Mouse (Mus musculus): ENCODE results near the gene Rab5c.

DNA sequence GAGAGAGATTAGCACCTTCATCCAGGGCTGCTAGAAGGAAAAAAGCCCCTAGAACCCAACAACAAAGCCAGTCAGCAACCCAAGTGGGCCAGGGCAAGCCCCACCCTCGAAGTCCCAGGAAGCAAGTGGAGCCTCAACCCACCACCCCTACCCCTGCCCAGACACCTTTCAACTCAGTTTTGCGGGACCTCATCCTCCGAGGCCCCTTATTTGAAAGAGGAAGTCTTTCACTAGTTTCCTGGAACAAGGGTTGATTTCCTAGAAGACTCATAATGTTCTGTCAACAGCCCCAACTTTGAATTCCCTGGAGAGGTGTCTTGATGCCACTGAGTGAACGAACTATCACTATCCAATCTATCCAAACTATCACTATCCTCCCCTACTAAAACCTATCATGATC, 8.0 kb downstream of the Rab5c start:
- TF ChIP-seq CTCF (IDR thresholded peaks at IDR 0.05; ENCODE audit: insufficient read depth, low read depth, low read length): no peak
- TF ChIP-seq POLR2A (IDR thresholded peaks at IDR 0.05; ENCODE audit: insufficient read depth, low read depth, low read length): no peak
